Mouse (Mus musculus) kidney, adult 18-20 months (tissue): Measurements from ENCODE around the gene Pgm2.
A peak's percentile ranks its signal among the peaks of the same experiment; 100 is the strongest.

Experiments used
- DNase-seq: peaks from one replicate; pipeline ENCODE4 v3.0.0; 2021

The Pgm2 gene

DNA sequence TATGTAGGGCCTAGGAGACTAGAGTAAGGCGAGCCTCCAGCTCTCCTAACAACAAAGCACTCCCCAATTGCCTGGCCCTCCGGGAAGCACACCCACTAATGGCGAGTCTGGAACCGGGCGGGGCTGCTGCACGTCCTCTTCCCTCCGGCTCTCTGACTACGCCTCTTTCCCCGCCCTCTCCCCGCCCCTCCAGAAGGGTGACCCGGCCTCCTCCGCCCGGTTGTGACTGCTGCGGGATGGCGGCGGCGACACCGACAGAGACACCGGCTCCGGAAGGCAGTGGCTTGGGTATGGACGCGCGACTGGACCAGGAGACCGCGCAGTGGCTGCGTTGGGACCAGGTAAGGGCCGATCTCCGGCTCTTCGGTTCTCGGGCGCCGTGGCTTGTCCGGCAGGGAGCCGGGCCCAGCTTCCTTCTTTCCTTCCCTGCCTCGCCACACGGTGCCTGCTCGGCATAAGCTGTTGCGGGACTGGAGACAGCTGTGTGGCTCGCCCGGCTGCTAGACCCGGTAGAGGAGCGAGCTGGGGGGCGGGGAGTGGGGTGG, at the start of gene Pgm2:
Gene Pgm2, plus strand, starts transcription at position 203 of the 545 bp plus-strand sequence.
- peak; percentile 87 for DNase-seq

DNA sequence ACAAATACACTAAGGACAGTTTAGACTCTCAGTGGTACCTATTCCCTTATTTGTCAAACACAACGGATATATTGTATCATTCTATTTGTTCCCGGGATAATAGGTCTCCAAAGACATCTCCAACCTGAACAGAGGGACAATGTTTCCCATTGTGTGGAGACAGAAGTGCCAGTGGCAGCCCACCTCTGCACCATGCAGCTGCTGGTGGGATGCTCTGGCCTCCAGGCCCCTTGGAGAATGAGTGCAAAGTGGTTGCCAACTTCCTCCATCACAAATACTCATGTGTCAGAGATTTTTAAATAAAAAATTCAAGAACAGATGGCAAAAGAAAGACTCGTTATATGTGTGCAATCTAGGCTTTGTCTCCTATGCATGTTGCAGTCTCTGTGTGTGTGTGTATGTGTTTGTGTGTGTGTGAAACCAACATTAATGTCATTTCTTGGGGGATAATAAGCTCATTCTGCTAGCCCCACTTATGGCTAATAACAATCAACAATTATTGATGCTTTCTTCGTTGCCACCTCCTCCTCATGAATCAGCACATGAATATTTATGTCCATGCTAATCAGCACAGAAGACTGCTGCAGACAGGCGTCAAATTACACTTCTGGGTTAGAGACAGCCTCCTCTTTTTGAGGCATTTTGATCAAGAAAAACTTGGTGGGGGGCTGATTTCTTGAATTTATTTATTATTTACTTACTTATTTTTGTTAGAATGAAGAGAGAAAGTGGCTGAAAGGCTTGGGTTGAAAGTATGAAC, 48.9 kb upstream of the Pgm2 start:
- DNase-seq = no peak

DNA sequence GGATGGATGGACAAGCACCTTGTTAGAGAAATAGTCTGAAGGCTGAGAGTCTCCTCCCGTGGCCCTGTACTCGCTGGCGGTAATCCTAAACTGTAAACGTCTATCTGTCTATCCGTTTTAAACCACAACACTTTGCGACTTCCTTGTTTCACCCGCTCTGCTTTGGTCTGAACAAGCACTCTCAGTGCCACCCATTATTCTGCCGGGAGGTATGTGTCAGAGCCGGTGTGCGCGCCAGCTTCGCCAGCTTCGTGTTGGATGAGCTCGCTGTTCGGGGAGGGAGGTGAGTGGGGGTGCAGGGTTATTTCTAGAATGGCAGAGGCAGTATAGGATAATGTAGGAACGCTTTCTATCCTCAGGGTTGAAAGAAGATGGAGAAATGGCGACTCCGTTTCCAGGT, 48.0 kb upstream of the Pgm2 start:
- DNase-seq = no peak

DNA sequence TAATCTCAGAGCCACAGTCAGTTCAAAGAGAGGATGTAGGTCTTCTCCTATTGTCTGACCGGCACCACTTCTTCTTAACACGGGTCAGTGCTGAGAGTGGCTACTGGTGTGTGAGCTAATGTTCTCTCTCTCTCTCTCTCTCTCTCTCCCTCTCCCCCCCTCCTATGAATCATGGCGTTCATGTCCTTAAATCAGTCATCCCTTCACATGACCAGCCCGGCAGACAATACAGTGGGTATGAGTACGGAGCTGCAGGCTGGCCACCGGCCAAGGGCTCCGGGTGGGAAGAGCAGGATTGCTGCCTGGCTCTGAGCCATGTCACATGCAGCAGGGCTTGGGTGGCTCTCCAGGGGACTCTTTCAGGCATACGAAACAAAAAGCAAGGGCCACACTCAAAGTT, 47.2 kb upstream of the Pgm2 start:
- DNase-seq = peak; percentile 58

DNA sequence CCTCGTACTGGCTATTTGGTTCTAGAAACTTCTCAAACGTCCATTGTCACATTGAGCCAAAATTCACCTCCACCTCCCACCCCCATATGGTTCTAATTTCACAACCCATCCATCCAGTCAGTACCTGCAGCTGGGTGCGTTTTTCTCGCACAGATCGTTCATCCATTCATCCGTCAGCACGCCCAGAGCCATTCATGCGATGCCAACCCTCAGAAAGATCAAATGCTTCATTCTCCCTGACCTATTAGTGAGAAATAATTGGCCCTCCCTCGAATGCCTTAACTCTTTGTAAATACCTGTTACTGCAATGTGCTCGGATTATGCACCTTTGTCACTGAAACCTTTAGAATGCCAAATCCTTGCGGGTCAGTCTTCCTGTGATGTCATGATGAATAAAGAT, 45.8 kb upstream of the Pgm2 start:
- no peak for DNase-seq

DNA sequence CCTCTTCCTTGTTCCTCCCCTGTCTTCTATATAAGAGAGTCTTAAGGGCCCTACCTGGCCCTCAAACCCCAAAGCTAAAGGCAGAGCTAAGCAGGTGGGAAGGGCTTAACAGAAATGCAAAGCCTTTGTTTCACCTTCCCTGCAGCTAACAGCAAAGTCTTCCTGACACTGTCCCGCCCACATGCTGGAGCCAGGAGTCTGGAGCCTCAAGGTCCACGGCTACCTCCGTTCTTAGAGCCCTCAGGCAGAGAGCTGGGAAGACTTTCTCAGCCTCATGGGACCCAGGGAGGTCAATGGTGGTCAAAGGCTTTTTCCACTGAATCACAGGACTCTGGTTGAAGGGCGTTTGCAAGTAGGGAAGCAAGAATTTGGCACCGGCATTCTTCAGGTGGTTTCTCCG, 44.8 kb upstream of the Pgm2 start:
- DNase-seq = no peak

DNA sequence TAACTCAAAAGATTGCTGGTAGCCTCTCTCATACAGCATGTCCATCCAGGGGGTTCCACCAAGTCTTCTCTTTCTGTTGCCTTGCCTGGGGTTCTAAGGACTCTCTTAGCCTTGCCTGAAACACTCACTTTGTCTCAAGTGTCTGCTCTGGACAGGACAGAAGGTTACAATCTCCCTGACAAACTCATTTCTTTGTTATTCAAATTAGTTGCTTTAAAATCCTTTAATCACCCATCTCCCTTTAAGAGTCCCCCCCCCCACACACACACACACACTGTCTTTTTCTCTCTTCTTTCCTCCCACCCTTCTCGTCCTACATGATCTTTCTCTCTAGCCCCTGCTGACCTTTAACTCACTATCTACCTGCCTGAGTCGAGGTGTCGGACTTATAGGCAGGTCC, 44.1 kb upstream of the Pgm2 start:
- no peak for DNase-seq

DNA sequence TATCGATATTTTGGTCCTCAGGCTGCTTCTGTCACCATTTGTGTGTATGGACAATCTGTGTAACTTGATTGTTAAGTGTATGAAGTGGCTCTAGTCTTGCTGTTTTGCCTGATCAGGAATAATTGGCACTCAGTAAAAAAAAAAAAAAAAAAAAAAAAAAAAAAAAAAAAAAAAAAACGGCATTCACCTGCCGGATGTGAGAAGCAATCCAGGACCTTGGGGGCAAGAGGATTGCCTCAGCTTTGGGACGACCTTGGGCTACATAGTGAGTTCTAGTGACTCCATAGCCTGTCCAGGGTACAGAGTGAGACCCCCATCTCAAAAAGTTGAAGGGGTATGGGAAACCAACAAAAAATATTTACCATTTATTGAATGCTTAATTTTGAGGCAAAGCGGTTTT, 43.5 kb upstream of the Pgm2 start:
- DNase-seq = no peak

DNA sequence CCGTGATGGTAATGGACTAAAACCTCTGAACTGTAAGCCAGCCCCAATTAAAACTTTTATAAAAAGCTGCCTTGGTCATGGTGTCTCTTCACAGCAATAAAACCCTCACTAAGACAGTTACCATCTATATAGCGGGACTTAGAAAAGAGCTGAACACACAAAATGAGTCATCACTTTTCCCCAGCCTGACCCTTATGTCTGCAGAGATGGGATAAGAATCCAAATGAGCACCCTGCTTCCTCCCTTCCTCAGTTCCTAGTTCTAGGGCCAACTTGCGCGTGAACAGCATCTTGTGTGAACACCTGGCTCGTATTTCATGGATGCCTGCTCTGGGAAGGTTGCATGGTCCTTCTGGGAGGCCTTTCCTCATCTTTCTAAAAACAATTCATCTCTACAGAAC, 39.7 kb upstream of the Pgm2 start:
- no peak for DNase-seq

DNA sequence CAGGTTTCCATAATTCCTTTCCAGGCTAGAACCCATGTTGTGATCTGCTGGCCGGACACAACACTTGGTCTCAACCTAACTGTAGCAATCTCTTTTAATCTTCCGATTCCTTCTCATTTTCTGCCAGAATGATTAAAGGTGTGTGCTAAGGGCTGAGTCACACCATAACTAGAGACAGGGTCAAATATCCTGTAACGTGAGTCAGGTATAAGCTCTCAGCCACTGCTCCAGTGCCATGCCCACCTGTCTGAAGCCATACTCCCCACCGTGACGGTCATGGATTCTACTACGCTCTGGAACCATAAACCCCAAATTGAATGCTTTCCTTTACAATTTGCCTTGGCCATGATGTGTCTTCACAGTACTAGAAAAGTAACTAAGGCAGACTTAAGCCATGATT, 36.5 kb upstream of the Pgm2 start:
- no peak for DNase-seq

DNA sequence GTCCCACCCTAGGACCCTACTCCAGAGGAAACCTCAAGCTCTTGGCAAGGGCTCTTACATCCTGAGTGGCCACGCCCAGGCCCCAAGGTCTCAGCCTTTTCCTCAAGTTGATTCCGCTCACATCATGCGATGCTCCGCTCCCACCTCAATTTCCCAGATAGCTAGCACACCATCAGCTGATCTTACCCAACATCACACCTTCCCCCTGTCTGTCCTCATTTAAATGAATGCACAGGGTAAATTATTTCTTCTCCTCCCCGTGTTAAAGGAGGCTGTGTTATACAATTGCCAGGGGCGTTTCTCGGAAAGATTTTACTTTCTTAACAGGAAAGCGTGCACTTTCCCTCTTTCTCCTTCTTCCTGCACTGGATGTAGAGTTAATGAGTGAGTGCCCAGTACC, 31.9 kb upstream of the Pgm2 start:
- no peak for DNase-seq

DNA sequence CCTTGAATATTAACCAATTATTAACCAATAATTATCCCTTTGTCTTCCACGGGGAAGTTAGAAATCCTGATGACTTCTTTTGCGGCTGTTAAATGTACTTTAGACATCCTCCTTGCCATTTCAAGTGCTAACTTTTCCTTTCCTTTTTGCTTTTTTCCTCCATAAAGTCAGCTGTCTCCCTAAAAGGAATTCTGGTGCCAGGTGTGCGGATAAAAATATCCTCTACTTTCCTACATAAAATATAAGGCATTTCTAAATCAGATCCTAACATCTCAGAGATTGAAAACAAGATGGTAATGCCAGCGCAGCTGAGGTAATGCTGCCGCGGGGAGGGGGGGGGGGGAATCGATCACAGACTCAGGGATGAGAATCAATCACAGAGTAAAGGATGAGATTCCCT, 31.1 kb upstream of the Pgm2 start:
- DNase-seq = no peak

DNA sequence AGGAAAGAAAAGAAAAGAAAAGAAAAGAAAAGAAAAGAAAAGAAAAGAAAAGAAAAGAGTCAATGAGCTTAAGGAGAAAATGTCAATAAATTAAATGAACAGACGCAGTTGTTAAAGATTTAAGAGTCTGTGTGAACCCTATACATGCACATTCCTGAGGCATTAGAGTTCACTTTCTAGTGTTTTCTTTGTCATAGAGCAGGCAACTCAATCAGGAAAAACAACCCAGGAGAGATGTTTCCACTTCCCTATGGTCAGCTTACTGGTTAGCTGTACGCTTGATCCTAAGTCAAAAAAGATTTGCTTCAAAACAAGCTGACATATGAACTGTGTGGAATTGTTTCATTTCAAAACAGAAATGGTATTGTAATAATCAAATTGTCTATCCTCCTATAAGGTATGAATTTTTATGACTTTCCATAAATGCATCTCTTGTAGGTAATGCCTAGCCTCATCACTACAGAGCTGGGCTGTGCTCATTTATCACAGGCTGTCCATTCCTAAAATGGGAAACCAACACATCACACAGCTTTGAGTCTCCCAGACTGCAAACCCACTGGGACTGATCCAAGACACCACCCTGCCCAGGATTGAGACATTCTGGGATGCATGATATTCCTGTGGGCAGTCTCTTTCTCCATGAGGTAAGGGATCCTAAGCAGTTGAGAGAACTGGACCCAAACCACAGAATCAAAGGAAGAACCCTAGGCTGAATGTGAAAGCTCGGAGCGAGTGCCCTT, 29.7 kb upstream of the Pgm2 start:
- no peak for DNase-seq

DNA sequence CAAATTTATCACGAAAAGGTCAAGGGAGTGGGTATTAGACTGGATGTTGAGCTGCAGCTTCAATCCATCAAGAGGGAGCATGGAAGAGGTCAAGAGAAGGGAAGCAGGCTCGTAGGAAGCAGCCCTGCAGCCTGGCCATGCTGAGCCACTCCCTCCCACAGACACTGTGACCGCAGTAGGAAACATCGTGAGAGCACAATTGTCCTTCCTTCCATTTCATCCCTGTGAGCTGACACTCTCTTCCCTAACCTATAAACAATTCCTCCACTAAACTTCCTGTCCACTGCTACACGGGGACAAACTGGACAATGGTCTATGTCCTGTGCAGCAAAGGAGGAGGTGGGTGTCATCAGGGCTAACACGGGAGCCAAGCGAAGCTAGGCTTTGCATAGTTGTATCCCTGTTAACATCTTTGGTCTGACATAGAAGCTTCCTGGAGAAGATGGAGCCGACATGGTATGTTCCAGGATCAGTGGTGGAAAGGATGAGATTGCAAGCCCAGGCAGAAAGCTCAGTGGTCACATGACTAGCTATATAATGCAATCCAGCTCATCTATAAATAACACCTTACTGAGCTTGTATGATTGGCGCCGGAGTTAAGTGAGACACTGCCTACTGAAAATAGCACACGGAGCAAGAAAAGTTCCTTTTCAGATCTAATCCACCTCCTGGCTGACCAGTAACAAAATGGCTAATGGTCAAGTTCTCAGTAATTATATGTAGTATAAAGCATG, 29.0 kb upstream of the Pgm2 start:
- no peak for DNase-seq

DNA sequence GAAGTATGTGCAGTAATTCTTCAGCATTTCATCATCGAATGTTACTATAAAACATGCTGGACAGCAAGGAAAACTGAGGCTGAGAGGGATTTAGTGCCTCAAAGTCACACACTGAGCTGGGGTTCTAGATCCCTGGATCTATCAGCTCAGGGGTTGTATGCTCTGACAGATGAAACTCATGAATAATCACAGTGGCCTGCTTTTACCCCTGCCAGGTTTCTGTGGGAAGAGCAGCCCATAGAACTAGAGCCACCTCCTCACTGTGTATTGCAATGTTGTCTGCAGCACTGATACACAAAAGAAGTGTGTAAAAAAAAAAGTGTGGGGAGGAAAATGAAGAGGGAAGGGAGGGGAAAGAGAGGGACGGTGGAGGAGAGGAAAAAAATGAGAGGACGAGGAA, 28.3 kb upstream of the Pgm2 start:
- DNase-seq = no peak

DNA sequence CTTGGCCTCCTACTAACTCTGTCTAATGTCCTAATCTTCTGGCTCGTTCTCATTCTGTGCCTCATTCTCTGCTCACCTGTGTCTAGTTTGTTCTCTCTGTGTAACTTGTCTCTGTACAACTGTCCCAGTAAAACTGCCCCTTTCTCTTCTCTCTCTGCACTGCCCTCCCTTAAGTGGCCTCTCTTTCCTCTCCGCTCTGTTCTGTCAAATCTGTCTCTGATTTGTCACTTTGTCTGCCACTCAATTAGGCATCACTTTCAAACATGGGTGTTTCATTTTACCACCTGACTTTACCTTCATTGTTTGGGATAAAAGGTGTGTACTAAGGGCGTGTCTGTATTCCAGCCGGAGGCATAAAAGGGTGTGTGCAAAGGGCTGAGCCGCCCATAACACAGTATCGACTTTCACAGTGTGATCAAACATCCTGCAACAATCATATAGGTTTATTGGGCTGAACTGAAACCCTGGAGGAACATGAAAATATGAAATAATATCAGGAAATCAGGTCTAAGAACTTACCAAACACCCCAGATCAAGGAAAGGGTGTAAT, 27.2 kb upstream of the Pgm2 start:
- no peak for DNase-seq

DNA sequence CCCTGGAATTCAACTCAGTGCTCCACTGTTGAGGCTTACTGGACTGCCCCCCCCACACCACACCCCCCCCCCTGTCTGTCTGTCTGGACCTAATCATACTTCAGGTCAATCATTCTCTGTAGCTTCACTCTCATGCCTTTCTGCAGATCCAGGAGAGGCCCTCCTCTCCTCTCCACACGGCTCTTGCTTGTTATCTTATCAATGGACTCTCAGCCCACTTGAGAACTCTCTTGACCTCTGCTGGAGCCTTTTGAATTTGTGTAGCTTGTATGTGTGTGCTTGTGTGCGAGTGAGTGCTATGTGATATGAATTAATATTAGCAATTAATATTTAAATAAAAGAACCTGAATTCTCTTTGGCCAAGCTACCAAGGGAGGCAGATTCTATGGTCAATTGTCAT, 26.6 kb upstream of the Pgm2 start:
- DNase-seq = no peak

DNA sequence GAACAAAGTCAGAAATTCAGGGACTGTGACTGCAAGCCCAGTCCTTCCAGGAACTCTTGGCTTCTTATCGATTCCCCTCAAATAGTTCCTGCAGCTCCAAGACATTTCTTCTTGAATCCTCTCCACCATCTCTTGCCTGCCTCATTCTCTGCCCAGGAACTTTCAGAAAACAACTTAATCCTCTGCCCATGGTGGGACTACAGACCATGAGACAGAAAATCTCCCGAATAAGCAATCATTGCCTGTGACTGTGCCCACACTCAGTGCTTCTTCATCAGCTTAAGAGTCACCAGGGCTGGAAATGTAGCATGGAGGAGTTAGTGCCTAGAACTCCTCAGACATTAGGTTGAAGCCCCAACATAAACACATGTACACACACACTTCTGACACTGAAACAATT, 25.2 kb upstream of the Pgm2 start:
- DNase-seq = no peak

DNA sequence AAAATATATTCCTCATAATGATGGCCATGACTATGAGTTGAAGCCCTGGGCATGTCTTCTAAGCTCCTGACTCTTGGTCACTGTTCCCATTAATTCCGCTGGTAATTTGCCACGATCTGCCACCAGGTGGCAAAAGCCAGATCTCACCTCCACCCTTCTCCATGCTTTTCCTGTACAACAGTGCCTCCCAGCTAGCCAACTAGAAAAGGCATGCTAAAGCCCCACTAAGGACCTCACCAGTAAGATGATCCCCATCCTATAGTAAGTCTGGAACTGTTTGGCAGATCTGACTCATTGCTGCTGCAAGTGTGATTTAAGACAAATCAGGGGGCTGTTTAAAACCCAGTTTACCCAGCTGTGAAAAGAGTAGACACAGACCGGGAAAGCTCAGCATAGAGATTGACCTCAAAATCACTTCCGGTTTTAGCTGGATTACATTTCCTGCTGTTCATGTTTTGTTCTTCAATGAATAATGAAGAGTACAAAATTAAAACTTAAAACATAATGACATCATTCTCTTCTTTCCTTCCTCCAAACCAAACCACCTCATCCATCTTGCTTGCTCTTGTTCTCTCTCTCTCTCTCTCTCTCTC, 22.6 kb upstream of the Pgm2 start:
- peak; percentile 77 for DNase-seq

DNA sequence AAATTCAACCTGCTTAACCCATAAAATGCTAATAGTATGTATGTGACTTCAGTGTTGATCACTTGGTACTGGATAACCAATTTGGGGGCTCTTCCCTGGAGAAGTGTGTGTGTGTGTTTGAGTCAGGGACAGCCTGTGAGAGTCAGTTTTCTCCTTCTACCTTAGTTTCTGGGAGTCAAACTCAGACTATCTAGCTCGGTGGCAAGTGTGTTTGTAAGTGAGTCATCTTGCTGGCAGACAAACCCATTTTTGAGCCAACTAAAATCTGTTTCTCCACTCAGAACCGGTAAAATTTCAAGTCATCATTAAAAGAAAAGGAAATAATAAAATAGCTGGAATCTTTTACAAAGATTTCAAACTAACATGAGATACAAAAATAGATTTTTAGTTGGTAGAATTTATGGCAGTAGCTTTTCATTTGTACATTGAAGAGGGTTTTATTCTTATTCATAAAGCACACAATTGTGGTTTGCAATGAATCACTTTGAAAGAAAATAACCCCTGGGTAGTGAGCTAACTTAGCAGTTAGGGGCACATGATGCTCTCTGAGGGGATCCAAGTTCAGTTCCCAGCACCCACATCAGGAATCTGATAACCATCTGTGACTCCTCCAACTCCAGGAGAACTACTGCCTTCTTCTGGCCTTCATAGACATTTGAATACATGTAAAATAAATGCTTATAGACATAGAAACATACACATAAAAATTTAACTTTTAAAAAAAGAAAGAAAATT, 21.8 kb upstream of the Pgm2 start:
- DNase-seq = no peak

DNA sequence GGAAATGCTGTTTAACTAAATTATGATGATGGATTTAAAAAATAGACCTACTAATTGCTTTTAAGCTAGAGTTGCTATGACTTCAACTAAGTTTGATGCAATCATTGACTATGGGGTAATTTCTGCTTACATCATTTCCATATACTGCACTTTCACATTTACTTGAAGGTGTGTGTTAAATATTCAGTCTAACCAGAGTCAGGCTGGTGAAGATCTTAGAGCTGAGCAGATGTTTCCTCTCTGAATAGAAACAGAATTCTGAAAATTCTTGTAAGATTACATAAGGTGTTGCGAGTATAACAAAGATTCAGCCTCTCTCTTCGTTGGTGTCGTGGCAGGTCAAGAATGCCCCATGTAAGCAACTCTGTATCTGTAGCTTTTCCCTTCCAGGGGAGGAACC, 18.3 kb upstream of the Pgm2 start:
- no peak for DNase-seq

DNA sequence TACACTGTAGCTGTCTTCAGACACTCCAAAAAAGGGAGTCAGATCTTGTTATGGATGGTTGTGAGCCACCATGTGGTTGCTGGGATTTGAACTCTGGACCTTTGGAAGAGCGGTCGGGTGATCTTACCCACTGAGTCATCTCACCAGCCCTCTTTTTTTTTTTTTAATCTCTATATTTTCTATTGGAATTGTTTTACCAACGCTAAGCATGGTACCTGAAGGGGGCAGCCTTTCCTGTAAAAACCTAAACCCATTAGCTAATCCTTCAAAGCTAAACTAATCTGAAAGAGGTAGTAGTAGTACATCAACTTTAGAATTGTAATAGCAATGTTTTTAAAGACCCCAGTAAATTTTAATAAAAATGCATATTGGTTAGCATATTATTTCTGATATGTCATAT, 17.2 kb upstream of the Pgm2 start:
- peak; percentile 21 for DNase-seq
